Mouse (Mus musculus) liver, embryonic 11.5 days (tissue): Measurements from ENCODE around the gene Olfr147. TPM values are rescaled to one million over a fixed set of nuclear protein-coding genes. Genes with fewer than 3 reads are reported as not detected.
"Not testable (repeated sequence)": the region's sequence is repeated elsewhere in the genome, so short reads cannot be mapped to it uniquely, and the experiment has no call there.

ENCODE experiments used
- ATAC-seq: fragments of 200-750 bp; cut with Nextera tagmentation; replicated peaks from 2 replicates; pipeline ENCODE4 v1.8.0; 2017; ENCODE audit warnings: moderate number of reproducible peaks, mild to moderate bottlenecking, moderate TSS enrichment, moderate library complexity; ENCODE audit not compliant: low FRiP score
- DNase-seq: peaks from one replicate; pipeline ENCODE4 v3.0.0-alpha.2; 2017; ENCODE audit warnings: low spot score
- H3K27ac ChIP-seq: fragments of 300-500 bp; sonication (generic); 2 replicates; pipeline ENCODE4 v1.5.1; 2014; ENCODE audit warnings: mild to moderate bottlenecking, low read depth, low read length, control low read depth
- H3K27me3 ChIP-seq: fragments of 300-500 bp; sonication (generic); replicated peaks from 2 replicates; pipeline ENCODE4 v1.6.1; 2014; ENCODE audit warnings: low read length, mixed read lengths; ENCODE audit not compliant: control insufficient read depth, insufficient read depth
- H3K36me3 ChIP-seq: fragments of 300-500 bp; sonication (generic); 2 replicates; pipeline ENCODE4 v1.6.1; 2014; ENCODE audit warnings: mild to moderate bottlenecking, low read length, moderate library complexity, mixed read lengths; ENCODE audit not compliant: control insufficient read depth, insufficient read depth
- H3K4me1 ChIP-seq: fragments of 300-500 bp; sonication (generic); replicated peaks from 2 replicates; pipeline ENCODE4 v1.6.1; 2014; ENCODE audit warnings: low read length, mixed read lengths; ENCODE audit not compliant: control insufficient read depth, insufficient read depth
- H3K4me2 ChIP-seq: fragments of 300-500 bp; sonication (generic); 2 replicates; pipeline ENCODE4 v1.6.1; 2014; ENCODE audit warnings: mild to moderate bottlenecking, control low read depth, moderate library complexity
- H3K4me3 ChIP-seq: fragments of 300-500 bp; sonication (generic); 2 replicates; pipeline ENCODE4 v1.5.1; 2014; ENCODE audit warnings: low read depth, low read length, control low read depth
- H3K9ac ChIP-seq: fragments of 300-500 bp; sonication (generic); 2 replicates; pipeline ENCODE4 v1.6.1; 2014; ENCODE audit warnings: low read depth, low read length, control low read depth
- H3K9me3 ChIP-seq: fragments of 300-500 bp; sonication (generic); 2 replicates; pipeline ENCODE4 v1.6.1; 2016; ENCODE audit warnings: low read length, inconsistent platforms, mixed read lengths; ENCODE audit not compliant: control insufficient read depth
- WGBS: fragments of 180-500 bp; shearing (Covaris S2); extraction: QIAGEN DNeasy Blood & Tissue Kit; methylation state at CpG from one replicate; pipeline ENCODE4 v1.1.7; 2014; 5-methylcytosine and 5-hydroxymethylcytosine counted together
- polyA plus RNA-seq: library from polyadenylated mRNA; unstranded; fragments of >200 nt; fragmentation: Nextera tagmentation; extraction: Ambion mirVana; gene quantifications from 2 replicates; pipeline ENCODE4 v1.2.1, GENCODE M21; 2014

Gene Olfr147
- polyA plus RNA-seq: not detected in 2 replicates

GRCm38 (mm10) chr9:38401398-38401797 lies at the start of gene Olfr147:
TSS of gene Olfr147 (plus strand) at chr9:38401698.
- ATAC-seq: no peak
- 87% methylated on average over 1 of the region's 1 CpGs for WGBS
- Histone ChIP-seq H3K27ac (no peak within 1 kb of the TSS), H3K4me2 (no peak within 1 kb of the TSS), H3K4me1 (no peaks in the 10 kb centered on the region), H3K36me3 (no peaks in the 10 kb centered on the region), H3K27me3 (no peaks in the 10 kb centered on the region), H3K4me3 (no peak within 1 kb of the TSS), H3K9ac (no peak within 1 kb of the TSS), H3K9me3 (no peaks in the 10 kb centered on the region)
- no peak for DNase-seq

DNA sequence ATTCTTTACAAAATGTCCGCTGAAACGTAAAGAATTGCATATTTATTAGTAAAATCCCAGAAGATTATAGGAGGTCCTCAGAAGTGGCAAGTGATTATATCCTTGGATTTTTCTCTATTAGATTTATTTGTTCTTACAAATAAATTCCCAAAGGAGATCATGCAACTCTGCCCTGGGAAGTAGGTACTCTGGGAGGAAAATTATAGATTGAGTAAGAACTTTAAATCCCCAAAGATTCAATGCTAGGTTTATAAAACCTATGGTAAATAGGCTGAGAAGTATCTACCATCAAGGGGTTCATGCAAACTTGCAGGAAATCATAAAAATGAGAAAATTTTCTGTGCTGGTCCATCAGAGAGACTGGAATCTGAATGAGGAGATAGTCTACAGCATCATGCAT lies 34.9 kb upstream of the Olfr147 start, which contains the start of gene Olfr250:
Gene Olfr250, plus strand, starts transcription at position 301 of the 400 bp plus-strand sequence.
- Histone ChIP-seq H3K27ac (no peak within 1 kb of the TSS), H3K4me3 (no peak within 1 kb of the TSS), H3K9ac (no peak within 1 kb of the TSS), H3K36me3 (no peaks in the 10 kb centered on the region), H3K9me3 (no peaks in the 10 kb centered on the region), H3K4me2 (no peak within 1 kb of the TSS), H3K4me1 (no peaks in the 10 kb centered on the region), H3K27me3 (no peaks in the 10 kb centered on the region)
- 87% methylated on average over 2 of the region's 2 CpGs for WGBS
- no peak for ATAC-seq
- DNase-seq: no peak

GRCm38 (mm10) chr9:38376786-38377185 lies 24.7 kb upstream of the Olfr147 start, which contains the start of gene Olfr251:
TSS of gene Olfr251 (plus strand) at chr9:38377086.
- H3K9ac ChIP-seq: no peak within 1 kb of the TSS
- no peak within 1 kb of the TSS for H3K4me2 ChIP-seq
- no peak for DNase-seq
- no peaks in the 10 kb centered on the region for H3K9me3 ChIP-seq
- H3K36me3 ChIP-seq: no peaks in the 10 kb centered on the region
- no peak within 1 kb of the TSS for H3K27ac ChIP-seq
- H3K27me3 ChIP-seq: no peaks in the 10 kb centered on the region
- H3K4me3 ChIP-seq: no peak within 1 kb of the TSS
- WGBS: 53% methylated on average over 2 of the region's 2 CpGs
- no peaks in the 10 kb centered on the region for H3K4me1 ChIP-seq
- no peak for ATAC-seq

DNA sequence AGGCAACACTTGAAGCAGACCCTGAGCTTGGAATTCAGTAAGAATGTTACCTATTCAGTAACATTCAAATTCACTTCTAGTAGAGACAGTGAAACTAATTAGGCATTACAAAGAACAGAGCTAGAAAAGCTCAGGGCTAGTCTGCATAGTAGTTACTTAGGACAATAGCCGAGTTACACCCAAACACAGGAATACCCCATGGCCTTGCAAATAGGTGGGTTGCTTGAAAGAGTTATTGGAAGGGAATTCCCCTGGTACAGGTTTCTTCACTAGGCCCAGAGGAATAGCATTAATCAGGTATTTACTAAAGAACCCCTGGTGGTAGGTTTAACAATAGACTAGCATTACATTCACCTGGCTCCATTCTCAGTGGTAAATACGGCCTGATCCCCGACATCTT lies 6.0 kb downstream of the Olfr147 start:
- H3K4me3 ChIP-seq, H3K9ac ChIP-seq, H3K4me2 ChIP-seq, DNase-seq, ATAC-seq, H3K36me3 ChIP-seq, H3K4me1 ChIP-seq, H3K9me3 ChIP-seq, H3K27me3 ChIP-seq, H3K27ac ChIP-seq: not testable (repeated sequence)
- WGBS: 84% methylated on average over 3 of the region's 3 CpGs

- not testable (repeated sequence) for H3K9ac ChIP-seq, H3K27ac ChIP-seq, H3K9me3 ChIP-seq, H3K4me1 ChIP-seq, DNase-seq, ATAC-seq, H3K4me3 ChIP-seq, H3K27me3 ChIP-seq, H3K4me2 ChIP-seq, H3K36me3 ChIP-seq
- WGBS: 91% methylated on average over 14 of the region's 14 CpGs
Measured at GRCm38 (mm10) chr9:38413502-38413901, 12.0 kb downstream of the Olfr147 start.

DNA sequence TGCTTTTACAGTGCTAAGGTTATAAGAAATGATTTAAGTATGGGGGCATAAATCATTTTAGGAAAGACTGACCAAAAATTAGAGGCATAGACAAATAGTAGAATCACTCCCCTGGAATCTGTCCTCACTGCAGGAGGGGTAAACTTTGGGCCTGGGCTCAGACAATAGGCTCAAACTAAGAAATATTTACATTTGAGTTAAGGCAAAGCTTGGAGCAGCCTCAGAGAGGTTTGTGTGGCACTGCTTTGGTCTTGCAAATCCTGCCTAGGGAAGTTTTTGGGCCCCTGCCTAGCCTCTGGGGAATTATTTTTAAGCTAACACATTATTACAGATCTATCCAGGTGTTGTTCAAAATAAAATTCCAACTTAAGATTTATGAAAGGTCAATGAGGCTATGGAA lies 22.3 kb downstream of the Olfr147 start:
- H3K4me2 ChIP-seq: no peak overlapping the region
- ATAC-seq (no peak), DNase-seq (no peak)
- no peak overlapping the region for H3K9ac ChIP-seq
- no peak overlapping the region for H3K27ac ChIP-seq
- H3K4me3 ChIP-seq: no peak overlapping the region
- no peaks in the 10 kb centered on the region for H3K4me1 ChIP-seq
- no peaks in the 10 kb centered on the region for H3K27me3 ChIP-seq
- no peaks in the 10 kb centered on the region; the same call in 1 of the 2 replicates for H3K9me3 ChIP-seq
- no peaks in the 10 kb centered on the region for H3K36me3 ChIP-seq

DNA sequence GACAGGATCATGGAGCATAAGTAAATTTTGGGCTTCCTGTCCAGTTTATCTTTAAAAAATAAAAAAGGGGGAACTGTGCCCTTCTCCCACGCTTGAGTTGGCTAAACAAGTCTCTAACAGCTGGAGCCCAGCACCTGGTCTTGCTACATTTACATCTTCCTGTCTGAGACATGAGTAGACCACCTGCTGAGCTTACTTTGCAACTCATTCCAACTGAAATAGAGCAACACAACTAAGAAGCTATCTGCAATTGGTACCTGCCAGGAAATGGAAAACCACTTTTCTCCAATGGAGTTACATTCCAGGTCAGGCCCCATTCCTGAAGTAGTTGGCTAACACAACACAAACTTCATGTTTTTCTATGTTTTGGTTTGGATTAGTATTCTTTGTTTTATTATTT lies 25.5 kb downstream of the Olfr147 start:
- 27% methylated on average over 1 of the region's 1 CpGs for WGBS
- Histone ChIP-seq H3K4me1 (no peaks in the 10 kb centered on the region), H3K27me3 (no peaks in the 10 kb centered on the region), H3K9ac (no peak overlapping the region), H3K27ac (no peak overlapping the region), H3K4me3 (no peak overlapping the region), H3K36me3 (no peaks in the 10 kb centered on the region), H3K9me3 (no peaks in the 10 kb centered on the region; the same call in 1 of the 2 replicates), H3K4me2 (no peak overlapping the region)
- ATAC-seq (no peak), DNase-seq (no peak)

DNA sequence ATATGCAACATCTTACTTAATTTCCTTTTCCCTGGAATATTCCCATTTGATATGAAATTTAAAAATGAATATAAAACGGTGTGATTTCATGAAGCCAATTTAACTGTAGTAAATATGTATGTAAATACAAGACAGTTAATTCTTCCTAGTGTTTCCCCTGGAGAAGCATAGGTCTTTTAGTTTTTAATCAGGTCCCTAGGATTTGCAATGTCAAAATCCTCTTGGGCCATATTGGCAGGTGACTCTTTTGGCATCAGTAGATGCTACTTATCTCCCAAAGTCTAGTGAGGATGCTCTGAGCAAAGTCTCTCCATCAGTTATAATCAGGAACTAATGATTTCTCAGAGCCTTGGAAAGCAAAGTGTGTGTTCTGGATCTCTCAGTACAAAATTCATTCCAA lies 27.7 kb downstream of the Olfr147 start, which contains the start of gene Olfr901:
Gene Olfr901, plus strand, starts transcription at position 301 of the 400 bp plus-strand sequence.
- no peak within 1 kb of the TSS for H3K9ac ChIP-seq
- no peak within 1 kb of the TSS for H3K4me2 ChIP-seq
- H3K27ac ChIP-seq: no peak within 1 kb of the TSS
- H3K36me3 ChIP-seq: no peaks in the 10 kb centered on the region
- no peak within 1 kb of the TSS for H3K4me3 ChIP-seq
- ATAC-seq (no peak), DNase-seq (no peak)
- 73% methylated on average over 1 of the region's 1 CpGs for whole genome bisulfite sequencing
- H3K4me1 ChIP-seq: no peaks in the 10 kb centered on the region
- no peaks in the 10 kb centered on the region; the same call in 1 of the 2 replicates for H3K9me3 ChIP-seq
- no peaks in the 10 kb centered on the region for H3K27me3 ChIP-seq

GRCm38 (mm10) chr9:38447352-38447751 lies 45.9 kb downstream of the Olfr147 start, which contains the start of gene Olfr902:
TSS of gene Olfr902 (plus strand) at chr9:38447652.
- H3K9ac ChIP-seq: no peak within 1 kb of the TSS
- H3K36me3 ChIP-seq: no peaks in the 10 kb centered on the region

More at GRCm38 (mm10) chr9:38447352-38447751, 45.9 kb downstream of the Olfr147 start, which contains the start of gene Olfr902:
- Histone ChIP-seq H3K4me1 (no peaks in the 10 kb centered on the region), H3K4me2 (no peak within 1 kb of the TSS), H3K27me3 (no peaks in the 10 kb centered on the region), H3K27ac (no peak within 1 kb of the TSS), H3K4me3 (no peak within 1 kb of the TSS), H3K9me3 (no peaks in the 10 kb centered on the region)
- WGBS: 80% methylated on average over 5 of the region's 5 CpGs
- no peak for ATAC-seq
- no peak for DNase-seq
